Mouse (Mus musculus) layer of hippocampus, adult 9-10 months (tissue): ENCODE results near the gene Taok2.

Experiments
- DNase-seq: peaks from one replicate; pipeline ENCODE4 v3.0.0; 2022; ENCODE audit warnings: low spot score

The Taok2 gene

DNA sequence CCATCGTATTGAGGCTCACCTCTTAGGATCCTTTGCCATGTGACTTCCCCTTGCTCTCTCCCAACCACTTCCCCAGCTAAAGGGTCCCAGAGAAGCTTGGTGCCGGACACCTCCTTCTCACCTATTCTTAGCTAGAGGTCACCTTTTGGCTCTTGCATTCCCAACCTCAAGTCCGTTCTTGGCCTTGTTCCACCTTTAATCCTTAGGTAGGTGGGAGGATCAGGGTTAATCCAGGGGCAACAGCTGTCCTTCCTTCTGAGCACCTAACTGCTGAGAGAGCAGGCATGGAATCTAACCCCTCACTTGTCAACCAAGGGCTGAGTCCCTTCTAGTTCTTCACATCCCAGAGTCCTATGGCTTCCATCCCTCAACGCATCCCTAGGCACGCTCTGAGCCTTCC, 58.6 kb downstream of the Taok2 start:
- no peak for DNase-seq

DNA sequence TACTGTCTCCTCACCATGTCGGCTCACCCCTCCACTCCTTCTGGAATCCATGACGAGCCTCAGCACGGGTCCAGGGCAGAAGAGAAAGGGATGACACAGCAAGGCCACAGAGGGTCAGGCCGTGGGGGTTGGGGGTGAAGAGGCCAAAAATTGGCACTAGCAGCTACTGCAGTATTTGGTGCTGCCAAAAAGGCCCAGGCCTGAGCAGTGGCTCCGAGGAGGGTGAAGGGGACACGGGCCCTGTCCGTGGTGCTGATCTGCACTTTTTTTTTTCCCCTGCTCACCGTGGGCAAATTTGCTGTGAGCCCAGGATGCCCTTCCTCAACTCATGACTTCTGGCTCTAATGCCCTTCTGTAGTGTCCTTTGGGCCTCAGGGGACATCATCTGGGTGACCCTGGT, 59.1 kb downstream of the Taok2 start:
- DNase-seq = no peak

DNA sequence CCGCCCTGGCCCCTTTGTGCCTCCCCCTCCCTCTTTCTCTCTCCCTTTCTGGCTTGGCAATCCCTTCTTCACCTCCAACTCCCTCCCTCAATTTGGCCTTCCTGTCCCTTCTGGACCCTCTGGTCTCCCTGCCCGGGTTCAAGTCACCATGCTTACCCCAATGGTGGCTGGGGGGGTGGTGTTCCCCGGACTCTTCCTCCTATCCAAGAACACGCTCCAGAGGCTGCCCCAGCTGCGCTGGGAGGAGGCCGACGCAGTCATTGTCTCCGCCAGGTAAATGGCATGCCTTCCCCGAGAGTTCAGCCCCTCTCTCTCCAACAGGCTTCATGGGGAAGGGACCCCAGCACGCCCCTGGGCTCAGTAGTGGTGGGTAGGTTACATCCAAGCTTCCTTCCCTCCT, 60.6 kb downstream of the Taok2 start:
- no peak for DNase-seq

DNA sequence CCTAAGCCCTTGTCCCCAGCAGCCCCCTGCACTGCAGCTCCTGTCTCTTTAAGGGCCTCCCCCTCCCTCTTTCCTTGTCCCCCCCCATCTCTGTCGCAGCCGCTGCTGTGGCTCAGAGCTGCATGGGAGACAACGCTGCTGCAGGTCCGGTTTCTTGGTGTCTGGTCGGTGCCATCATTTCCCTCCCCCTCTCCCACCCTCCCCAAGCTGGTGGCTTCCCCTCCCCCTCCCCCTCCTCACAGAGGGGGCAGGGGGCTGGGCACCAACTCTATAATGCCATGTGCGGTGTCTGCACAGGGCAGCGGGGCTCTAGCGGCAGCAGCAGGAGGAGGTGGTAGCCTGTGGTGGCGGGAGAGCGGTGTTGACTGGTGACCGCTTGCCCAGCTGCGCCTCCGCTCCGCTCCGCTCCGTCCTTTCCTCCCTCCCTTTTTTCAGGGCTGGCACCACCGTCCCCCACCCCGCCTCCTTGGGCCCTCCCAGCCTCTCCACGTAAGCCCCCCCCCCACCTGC, 61.2 kb downstream of the Taok2 start:
- DNase-seq = no peak

DNA sequence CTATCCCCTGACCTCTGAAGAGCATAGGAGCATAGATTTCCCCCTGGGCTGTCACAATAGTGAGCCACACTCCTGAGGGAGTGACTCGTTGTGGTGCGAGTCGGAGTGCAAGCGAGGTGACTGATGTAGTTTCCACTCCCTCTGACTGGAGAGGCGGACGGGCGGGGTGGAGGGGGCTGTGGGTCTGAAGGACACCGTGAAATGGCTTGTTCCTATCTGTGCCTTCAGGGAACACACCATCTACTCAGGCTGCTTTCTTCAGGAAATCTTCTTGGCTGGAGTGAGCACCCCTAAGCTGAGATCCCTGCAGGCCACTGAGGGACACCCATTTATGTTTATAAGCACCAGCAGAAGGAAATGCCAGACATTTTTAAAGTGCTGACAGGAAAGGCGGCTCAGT, 61.8 kb downstream of the Taok2 start:
- no peak for DNase-seq

DNA sequence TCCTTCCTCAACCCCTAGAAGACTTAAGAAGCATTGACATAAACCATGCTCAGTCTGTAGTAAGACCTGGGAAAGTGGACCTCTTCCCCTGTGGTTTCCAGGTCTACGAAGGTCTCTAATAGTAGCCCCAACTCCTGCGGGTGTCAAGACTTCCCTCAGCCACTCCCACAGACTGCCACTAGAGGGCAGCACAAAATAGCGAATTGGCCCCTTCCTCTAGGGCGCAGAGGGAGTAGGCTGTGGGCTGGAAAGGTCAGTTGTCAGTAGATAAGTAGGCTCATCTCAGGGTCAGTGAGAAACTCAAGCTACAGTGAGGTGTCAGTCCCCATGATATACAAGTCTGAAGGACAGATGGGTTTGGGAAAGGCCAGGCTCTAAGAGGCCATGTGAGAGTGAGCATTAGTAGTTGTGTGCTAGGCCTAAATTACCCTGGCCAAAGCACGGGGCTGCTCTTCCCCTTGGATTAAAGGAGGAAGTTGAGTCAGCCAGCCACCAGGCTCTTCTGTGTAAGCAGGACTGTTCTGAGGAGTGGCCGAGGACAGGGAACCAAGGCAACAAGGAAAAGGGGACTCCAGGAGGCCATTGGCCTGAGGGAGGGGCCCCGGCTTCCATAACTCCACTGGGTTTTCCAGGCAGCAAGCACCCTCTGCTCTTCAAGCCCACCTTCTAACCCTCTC, 62.5 kb downstream of the Taok2 start:
- DNase-seq = peak; percentile 78

DNA sequence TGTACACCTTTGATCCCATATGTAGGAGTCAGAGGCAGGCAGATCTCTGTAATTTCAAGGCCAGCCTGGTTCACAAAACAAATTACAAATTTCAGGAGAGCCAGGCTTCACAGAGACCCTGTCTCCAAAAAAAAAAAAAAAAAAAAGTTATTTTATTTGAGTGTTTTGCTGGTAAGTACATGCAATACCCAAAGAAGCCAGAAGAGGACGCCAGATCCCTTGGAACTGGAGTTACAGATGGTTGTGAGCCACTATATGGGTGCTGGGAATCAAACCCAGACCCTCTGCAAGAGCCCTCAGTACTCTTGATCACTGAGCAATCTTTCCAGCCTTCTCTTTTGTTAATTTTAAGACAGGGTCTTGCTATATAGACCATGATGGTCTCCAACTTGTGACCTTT, 65.7 kb downstream of the Taok2 start:
- no peak for DNase-seq

DNA sequence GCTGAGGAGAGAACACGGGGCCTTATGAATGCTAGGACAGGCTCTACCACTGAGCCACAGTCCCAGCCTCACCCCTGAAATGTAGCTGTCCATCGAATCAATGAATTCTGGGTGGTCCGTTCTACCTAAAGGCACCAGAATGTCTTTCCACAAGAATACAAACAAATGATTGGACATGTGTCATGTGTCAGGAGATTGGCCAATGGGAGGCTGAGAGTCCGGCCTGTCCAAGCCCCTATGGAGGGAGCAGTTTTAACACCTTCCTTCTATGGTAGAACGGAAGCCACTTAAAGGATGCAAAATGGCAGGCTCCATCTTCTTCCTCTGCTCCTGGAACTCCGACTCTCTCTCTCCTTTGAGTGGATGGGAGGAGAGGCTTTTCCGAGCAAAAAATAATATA, 66.9 kb downstream of the Taok2 start:
- no peak for DNase-seq

DNA sequence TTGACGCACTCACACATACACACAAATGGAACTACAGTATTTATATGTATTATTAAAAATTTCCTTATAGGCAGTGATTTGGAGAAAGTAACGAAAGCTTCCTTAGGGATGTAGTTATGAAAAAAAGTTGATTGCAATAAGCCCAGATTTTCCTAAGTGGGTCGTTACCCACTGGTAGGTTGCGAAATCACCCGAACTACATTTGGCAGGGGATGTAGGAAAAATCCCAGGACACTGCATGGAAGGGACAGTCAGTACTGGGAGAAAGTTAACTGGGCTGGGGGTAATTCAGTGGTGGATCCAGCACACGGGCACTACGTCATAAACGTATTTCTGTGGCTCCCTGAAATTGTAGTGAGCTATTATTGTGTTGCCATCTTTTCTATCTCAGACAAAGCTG, 68.0 kb downstream of the Taok2 start:
- no peak for DNase-seq

DNA sequence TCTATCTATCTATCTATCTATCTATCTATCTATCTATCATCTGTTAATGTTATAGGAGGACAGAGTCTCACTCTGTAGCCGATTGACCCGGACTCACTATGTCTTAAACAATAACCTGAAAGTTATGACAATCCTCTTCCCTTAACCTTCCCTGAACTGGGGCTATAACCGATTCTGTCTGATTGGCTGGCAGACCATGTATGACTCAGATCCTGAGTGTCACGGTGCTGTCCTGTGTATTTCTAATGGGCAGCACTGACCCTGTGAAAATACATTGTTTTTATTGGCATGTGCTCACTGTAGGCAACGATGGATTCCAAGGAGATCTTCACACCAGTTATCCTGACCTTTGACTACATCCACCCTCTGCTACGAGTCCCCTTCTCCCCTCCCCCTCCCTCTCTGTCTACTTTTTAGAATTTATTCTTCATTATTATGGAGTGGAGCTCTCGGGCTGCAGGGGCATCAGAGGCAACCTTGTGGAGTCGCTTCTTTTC, 68.7 kb downstream of the Taok2 start:
- DNase-seq = no peak
